Comparison of ENCODE assay signal across 9 mouse cellular contexts in genomic region chr2:13372825-13373224, GRCm38 (mm10).
DNase-seq lines count a peak whose midpoint lies in the region; ATAC-seq lines count a peak whose summit lies in the region.
"Had no signal": no experiment of that assay in that cellular context is flagged by ENCODE, and none has a peak within 500 bp of the region (broad histone marks: within the 10 kb centered on the region; RNA-seq: fewer than 3 reads in every experiment).

No protein-coding gene starts in this region.

- no peak overlapping the region; the same call in 1 of the 2 replicates for H3K4me2 ChIP-seq in kidney, embryonic 15.5 days
- no peak overlapping the region for H3K4me2 ChIP-seq in forebrain, embryonic 13.5 days
- no peak overlapping the region for H3K4me2 ChIP-seq in limb, embryonic 12.5 days
- H3K4me2 ChIP-seq in neural tube, embryonic 14.5 days (ENCODE audit: low read depth, low read length): no peak overlapping the region

- H3K4me1 ChIP-seq in kidney, embryonic 15.5 days: peaks cover 24% of the 10 kb centered on the region
- peaks cover 18% of the 10 kb centered on the region for H3K4me1 ChIP-seq in forebrain, embryonic 13.5 days
- H3K4me1 ChIP-seq in limb, embryonic 12.5 days (replicated peaks): peaks cover 24% of the 10 kb centered on the region
- H3K4me1 ChIP-seq in neural tube, embryonic 14.5 days (ENCODE audit: control insufficient read depth, insufficient read depth, low read length): peaks cover 13% of the 10 kb centered on the region

- H3K9me3 ChIP-seq in kidney, embryonic 15.5 days (replicated peaks): no peaks in the 10 kb centered on the region
- no peaks in the 10 kb centered on the region for H3K9me3 ChIP-seq in forebrain, embryonic 13.5 days (replicated peaks)
- H3K9me3 ChIP-seq in limb, embryonic 12.5 days: no peaks in the 10 kb centered on the region
- no peaks in the 10 kb centered on the region for H3K9me3 ChIP-seq in neural tube, embryonic 14.5 days (ENCODE audit: control insufficient read depth, low read length)
- H3K9me3 ChIP-seq: megakaryocyte, embryonic 14.5 days had no signal

- peak; percentile 15; the same call in 1 of the 2 replicates for ATAC-seq in kidney, embryonic 15.5 days (replicated peaks; ENCODE audit: low FRiP score)
- ATAC-seq in forebrain, embryonic 13.5 days: peak; percentile 31; the same call in 1 of the 2 replicates
- ATAC-seq in limb, embryonic 12.5 days (ENCODE audit: insufficient number of reproducible peaks, insufficient read depth, low FRiP score, low TSS enrichment, low read depth): no peak
- ATAC-seq in neural tube, embryonic 14.5 days (ENCODE audit: low read depth): peak; percentile 68

- H3K4me3 ChIP-seq in kidney, embryonic 15.5 days (replicated peaks): no peak overlapping the region
- H3K4me3 ChIP-seq in forebrain, embryonic 13.5 days: no peak overlapping the region
- no peak overlapping the region for H3K4me3 ChIP-seq in limb, embryonic 12.5 days (replicated peaks)
- no peak overlapping the region for H3K4me3 ChIP-seq in neural tube, embryonic 14.5 days (ENCODE audit: low read depth, low read length)

- intact Hi-C loops in left cerebral cortex, postnatal 25 days (cut with DNase I): no loop called here
- intact Hi-C loops in left cerebral cortex, postnatal 36 days (cut with DNase I): no loop called here

- H3K9ac ChIP-seq in kidney, embryonic 15.5 days: no peak overlapping the region
- no peak overlapping the region for H3K9ac ChIP-seq in forebrain, embryonic 13.5 days
- H3K9ac ChIP-seq in limb, embryonic 12.5 days (replicated peaks): no peak overlapping the region
- no peak overlapping the region for H3K9ac ChIP-seq in neural tube, embryonic 14.5 days (replicated peaks; ENCODE audit: low read depth, low read length)

- no peaks in the 10 kb centered on the region for H3K27me3 ChIP-seq in kidney, embryonic 15.5 days
- no peaks in the 10 kb centered on the region for H3K27me3 ChIP-seq in forebrain, embryonic 13.5 days
- H3K27me3 ChIP-seq in limb, embryonic 12.5 days: no peaks in the 10 kb centered on the region
- no peaks in the 10 kb centered on the region for H3K27me3 ChIP-seq in neural tube, embryonic 14.5 days (ENCODE audit: control insufficient read depth, insufficient read depth, low read length)
- H3K27me3 ChIP-seq: megakaryocyte, embryonic 14.5 days had no signal

- no peaks in the 10 kb centered on the region for H3K36me3 ChIP-seq in kidney, embryonic 15.5 days
- H3K36me3 ChIP-seq in forebrain, embryonic 13.5 days (ENCODE audit: poor library complexity, severe bottlenecking): no peaks in the 10 kb centered on the region
- no peaks in the 10 kb centered on the region for H3K36me3 ChIP-seq in limb, embryonic 12.5 days
- H3K36me3 ChIP-seq in neural tube, embryonic 14.5 days (ENCODE audit: control insufficient read depth, insufficient read depth, low read length): no peaks in the 10 kb centered on the region

- no peak for DNase-seq in kidney, postnatal 10 days
- no peak for DNase-seq in left cerebral cortex, postnatal 25 days (ENCODE audit: low spot score in 2 of 2)
- DNase-seq in left cerebral cortex, adult 11 months (ENCODE audit: low spot score): no peak
- DNase-seq in left cerebral cortex, postnatal 36 days (ENCODE audit: low spot score in 2 of 2): no peak

- H3K27ac ChIP-seq in kidney, embryonic 15.5 days: peak overlapping the region; percentile 94
- H3K27ac ChIP-seq in forebrain, embryonic 13.5 days: no peak overlapping the region; the same call in 1 of the 2 replicates
- H3K27ac ChIP-seq in limb, embryonic 12.5 days: peak overlapping the region; percentile 86
- peak overlapping the region; percentile 63 for H3K27ac ChIP-seq in neural tube, embryonic 14.5 days (ENCODE audit: low read depth, low read length)

- 38% methylated on average over 3 of the region's 3 CpGs for WGBS in kidney, embryonic 15.5 days
- WGBS in forebrain, embryonic 13.5 days: 37% methylated on average over 3 of the region's 3 CpGs
- 48% methylated on average over 3 of the region's 3 CpGs for WGBS in limb, embryonic 12.5 days
- 21% methylated on average over 3 of the region's 3 CpGs for WGBS in neural tube, embryonic 14.5 days
